In the genomic region with DNA sequence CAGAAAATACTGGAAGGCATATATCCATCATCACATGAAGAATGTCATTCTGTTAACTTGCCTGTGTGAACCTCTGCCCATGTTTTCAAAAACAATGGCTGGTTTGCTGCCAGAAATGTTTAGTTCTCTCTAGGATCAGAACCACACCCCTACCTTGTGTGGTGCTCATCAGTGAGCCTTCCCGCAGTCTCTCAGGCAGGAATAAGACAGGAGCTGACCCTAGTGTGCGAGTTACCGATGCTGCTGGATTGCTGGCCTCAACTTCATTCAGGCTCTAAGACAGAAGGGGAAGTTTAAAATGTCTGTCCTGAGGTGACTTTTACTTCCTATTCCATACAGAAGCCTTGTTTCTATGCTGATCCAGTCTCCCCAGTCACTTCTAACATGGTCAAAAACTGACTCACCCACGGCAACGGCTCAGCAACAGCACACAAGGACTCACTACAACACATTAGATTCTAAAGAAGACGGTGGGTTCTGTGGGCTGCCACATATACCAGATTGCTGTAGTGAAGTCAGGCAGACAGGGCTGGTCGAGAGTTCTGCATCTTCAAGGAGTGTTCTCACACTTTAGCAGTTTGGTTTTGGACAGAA, we compare ENCODE assay signal across 16 mouse cellular contexts.
A peak's percentile ranks its signal among the peaks of the same experiment; 100 is the strongest.
DNase-seq lines count a peak whose midpoint lies in the region; ATAC-seq and TF ChIP-seq lines count a peak whose summit lies in the region.
"Had no signal": no experiment of that assay in that cellular context is flagged by ENCODE, and none has a peak within 500 bp of the region (broad histone marks: within the 10 kb centered on the region; RNA-seq: fewer than 3 reads in every experiment).

No protein-coding gene starts in this region.

- peaks cover 25% of the 10 kb centered on the region for H3K4me1 ChIP-seq in hindbrain, embryonic 15.5 days (replicated peaks)
- no peaks in the 10 kb centered on the region for H3K4me1 ChIP-seq in hindbrain, postnatal 0 days (ENCODE audit: insufficient read depth, low read length)
- H3K4me1 ChIP-seq in forebrain, embryonic 12.5 days, result peaks cover 13% of the 10 kb centered on the region

- no peaks in the 10 kb centered on the region for H3K36me3 ChIP-seq in hindbrain, embryonic 15.5 days
- H3K36me3 ChIP-seq in hindbrain, postnatal 0 days (ENCODE audit: insufficient read depth, low read length), result no peaks in the 10 kb centered on the region
- H3K36me3 ChIP-seq in macrophage (ENCODE audit: inconsistent target), result no peaks in the 10 kb centered on the region
- H3K36me3 ChIP-seq in forebrain, embryonic 12.5 days (replicated peaks), result 0 out of 2 replicates have a peak, but pooled peaks cover 4% of the 10 kb centered on the region
- H3K36me3 ChIP-seq: midbrain, embryonic 13.5 days had no signal

- 0 out of 2 replicates have a peak overlapping the region, but pooled peaks have one; percentile 5 for H3K27ac ChIP-seq in hindbrain, embryonic 15.5 days (replicated peaks)
- no peak overlapping the region for H3K27ac ChIP-seq in hindbrain, postnatal 0 days
- peak overlapping the region; percentile 35 for H3K27ac ChIP-seq in macrophage
- no peak overlapping the region for H3K27ac ChIP-seq in forebrain, embryonic 12.5 days
- H3K27ac ChIP-seq: kidney, embryonic 15.5 days; limb, embryonic 12.5 days had no signal

- no peak for DNase-seq in hindbrain, postnatal 0 days (ENCODE audit: low spot score)
- peak; percentile 20 for DNase-seq in 3T3-L1 (ENCODE audit: low read depth, low spot score)
- DNase-seq in Muller cell, postnatal 12 days (ENCODE audit: inconsistent ontology term), result peak; percentile 47
- no peak for DNase-seq in urinary bladder, postnatal 36 days (ENCODE audit: low spot score in 2 of 2)
- DNase-seq in kidney, postnatal 25 days, result no peak
- DNase-seq: lung, adult 18-20 months; right cerebral cortex, postnatal 14 days; thymus, postnatal 36 days had no signal

- no peaks in the 10 kb centered on the region for H3K27me3 ChIP-seq in hindbrain, embryonic 15.5 days
- H3K27me3 ChIP-seq in hindbrain, postnatal 0 days (ENCODE audit: insufficient read depth, low read length), result no peaks in the 10 kb centered on the region
- H3K27me3 ChIP-seq in forebrain, embryonic 12.5 days, result no peaks in the 10 kb centered on the region
- H3K27me3 ChIP-seq: embryonic facial prominence, embryonic 13.5 days; kidney, embryonic 15.5 days; limb, embryonic 12.5 days; midbrain, embryonic 13.5 days had no signal

- ATAC-seq in hindbrain, embryonic 15.5 days (ENCODE audit: low FRiP score, low read depth), result no peak
- ATAC-seq in hindbrain, postnatal 0 days, result no peak
- no peak for ATAC-seq in forebrain, embryonic 12.5 days (ENCODE audit: low FRiP score)
- ATAC-seq: forebrain, embryonic 16.5 days; midbrain, embryonic 13.5 days had no signal

- H3K79me2 ChIP-seq in macrophage (ENCODE audit: inconsistent target), result peaks cover 99% of the 10 kb centered on the region

- TF ChIP-seq CTCF in hindbrain, postnatal 0 days (IDR thresholded peaks at IDR 0.05; ENCODE audit: low read depth), result no peak

- H3K4me3 ChIP-seq in hindbrain, embryonic 15.5 days, result no peak overlapping the region
- H3K4me3 ChIP-seq in hindbrain, postnatal 0 days (ENCODE audit: low read length), result no peak overlapping the region
- no peak overlapping the region for H3K4me3 ChIP-seq in macrophage (ENCODE audit: inconsistent target)
- H3K4me3 ChIP-seq in forebrain, embryonic 12.5 days (replicated peaks), result no peak overlapping the region
- H3K4me3 ChIP-seq: embryonic facial prominence, embryonic 13.5 days; kidney, embryonic 15.5 days; limb, embryonic 12.5 days; midbrain, embryonic 13.5 days had no signal

- H3K9ac ChIP-seq in hindbrain, embryonic 15.5 days, result no peak overlapping the region
- no peak overlapping the region for H3K9ac ChIP-seq in hindbrain, postnatal 0 days (replicated peaks; ENCODE audit: low read length)
- H3K9ac ChIP-seq in forebrain, embryonic 12.5 days, result no peak overlapping the region
- H3K9ac ChIP-seq: embryonic facial prominence, embryonic 13.5 days; kidney, embryonic 15.5 days; limb, embryonic 12.5 days; midbrain, embryonic 13.5 days had no signal

- H3K4me2 ChIP-seq in hindbrain, embryonic 15.5 days, result no peak overlapping the region
- no peak overlapping the region for H3K4me2 ChIP-seq in hindbrain, postnatal 0 days (ENCODE audit: low read depth, low read length)
- no peak overlapping the region for H3K4me2 ChIP-seq in forebrain, embryonic 12.5 days
- H3K4me2 ChIP-seq: embryonic facial prominence, embryonic 13.5 days; kidney, embryonic 15.5 days; limb, embryonic 12.5 days; midbrain, embryonic 13.5 days had no signal

- no peaks in the 10 kb centered on the region for H3K9me3 ChIP-seq in hindbrain, embryonic 15.5 days
- H3K9me3 ChIP-seq in hindbrain, postnatal 0 days (ENCODE audit: low read length), result no peaks in the 10 kb centered on the region
- no peaks in the 10 kb centered on the region for H3K9me3 ChIP-seq in forebrain, embryonic 12.5 days
- H3K9me3 ChIP-seq: embryonic facial prominence, embryonic 13.5 days; kidney, embryonic 15.5 days; limb, embryonic 12.5 days; midbrain, embryonic 13.5 days had no signal

- 85% methylated on average over 7 of the region's 7 CpGs for WGBS in hindbrain, embryonic 15.5 days
- 77% methylated on average over 7 of the region's 7 CpGs for WGBS in hindbrain, postnatal 0 days
- WGBS in macrophage (ENCODE audit: missing documents), result 3% methylated on average over 7 of the region's 7 CpGs
- 94% methylated on average over 7 of the region's 7 CpGs for WGBS in forebrain, embryonic 12.5 days

Comparison
In these comparisons a context has a peak if more than half of its experiments do, and no peak if none do; other contexts are left out.
1. H3K27ac ChIP-seq: peak in hindbrain, embryonic 15.5 days (single experiment) and macrophage (single experiment); none in hindbrain, postnatal 0 days (single experiment) and forebrain, embryonic 12.5 days (single experiment).
2. DNase-seq: peak in 3T3-L1 (single experiment) and Muller cell, postnatal 12 days (single experiment); none in hindbrain, postnatal 0 days (single experiment), urinary bladder, postnatal 36 days (0 of 2) and kidney, postnatal 25 days (0 of 2).